Mouse (Mus musculus): Measurements from ENCODE around the gene Fam98a. TPM values are rescaled to one million over a fixed set of nuclear protein-coding genes. Genes with fewer than 3 reads are reported as not detected.

Fam98a gene
- polyA plus RNA-seq, 1 experiment from 2014 or later, result 7.9 TPM

GRCm38 (mm10) chr17:75535612-75536011 lies 16.1 kb downstream of the Fam98a start:
- no peak for TF ChIP-seq CTCF (IDR thresholded peaks at IDR 0.05; ENCODE audit: low read depth)
- Histone ChIP-seq H3K4me2 (no peak overlapping the region), H3K36me3 (ENCODE audit: insufficient read depth) (peaks cover 32% of the 10 kb centered on the region), H3K27ac (ENCODE audit: low read depth) (no peak overlapping the region), H3K9me3 (ENCODE audit: low read depth, low read length) (no peaks in the 10 kb centered on the region), H3K9ac (no peak overlapping the region), H3K4me3 (ENCODE audit: low read depth, low read length) (no peak overlapping the region), H3K27me3 (ENCODE audit: insufficient read depth, low read length) (no peaks in the 10 kb centered on the region), H3K4me1 (ENCODE audit: insufficient read depth) (no peaks in the 10 kb centered on the region)
- DNase-seq (no peak), ATAC-seq (ENCODE audit: insufficient read depth) (no peak)
- WGBS, result 88% methylated on average over 4 of the region's 4 CpGs

- WGBS, result 62% methylated on average over 12 of the region's 12 CpGs
- DNase-seq, result no peak
- no peak for ATAC-seq (ENCODE audit: insufficient read depth)
Measured at GRCm38 (mm10) chr17:75534314-75535020, 17.3 kb downstream of the Fam98a start.

GRCm38 (mm10) chr17:75532469-75532986 lies 19.2 kb downstream of the Fam98a start:
- DNase-seq (no peak), ATAC-seq (ENCODE audit: insufficient read depth) (peak; percentile 47; the same call in 1 of the 2 replicates)
- 66% methylated on average over 6 of the region's 6 CpGs for WGBS
- H3K4me2 ChIP-seq, result no peak overlapping the region
- no peak overlapping the region for H3K27ac ChIP-seq (ENCODE audit: low read depth)
- no peaks in the 10 kb centered on the region for H3K4me1 ChIP-seq (ENCODE audit: insufficient read depth)
- TF ChIP-seq CTCF (IDR thresholded peaks at IDR 0.05; ENCODE audit: low read depth), result no peak
- H3K36me3 ChIP-seq (ENCODE audit: insufficient read depth), result peaks cover 9% of the 10 kb centered on the region
- no peak overlapping the region for H3K4me3 ChIP-seq (ENCODE audit: low read depth, low read length)
- no peaks in the 10 kb centered on the region for H3K9me3 ChIP-seq (ENCODE audit: low read depth, low read length)
- H3K27me3 ChIP-seq (ENCODE audit: insufficient read depth, low read length), result no peaks in the 10 kb centered on the region
- H3K9ac ChIP-seq, result no peak overlapping the region

More at GRCm38 (mm10) chr17:75534314-75535020, 17.3 kb downstream of the Fam98a start:
- Histone ChIP-seq H3K27me3 (ENCODE audit: insufficient read depth, low read length) (no peaks in the 10 kb centered on the region), H3K4me2 (no peak overlapping the region), H3K9ac (no peak overlapping the region), H3K36me3 (ENCODE audit: insufficient read depth) (peaks cover 26% of the 10 kb centered on the region), H3K4me1 (ENCODE audit: insufficient read depth) (no peaks in the 10 kb centered on the region), H3K9me3 (ENCODE audit: low read depth, low read length) (no peaks in the 10 kb centered on the region), H3K27ac (ENCODE audit: low read depth) (no peak overlapping the region), H3K4me3 (ENCODE audit: low read depth, low read length) (no peak overlapping the region)
- TF ChIP-seq CTCF (IDR thresholded peaks at IDR 0.05; ENCODE audit: low read depth), result no peak

- no peak overlapping the region for H3K9ac ChIP-seq
- no peaks in the 10 kb centered on the region for H3K27me3 ChIP-seq (ENCODE audit: insufficient read depth, low read length)
- H3K4me2 ChIP-seq, result no peak overlapping the region
- H3K36me3 ChIP-seq (ENCODE audit: insufficient read depth), result no peaks in the 10 kb centered on the region
- ATAC-seq (ENCODE audit: insufficient read depth), result no peak
- no peak overlapping the region for H3K4me3 ChIP-seq (ENCODE audit: low read depth, low read length)
- no peak for DNase-seq
- 92% methylated on average over 14 of the region's 14 CpGs for WGBS
- TF ChIP-seq CTCF (IDR thresholded peaks at IDR 0.05; ENCODE audit: low read depth), result 0 out of 2 replicates have a peak, but pooled peaks have one; percentile 18
- no peaks in the 10 kb centered on the region for H3K9me3 ChIP-seq (ENCODE audit: low read depth, low read length)
- no peaks in the 10 kb centered on the region for H3K4me1 ChIP-seq (ENCODE audit: insufficient read depth)
- H3K27ac ChIP-seq (ENCODE audit: low read depth), result no peak overlapping the region
Measured at GRCm38 (mm10) chr17:75529222-75529935, 22.4 kb downstream of the Fam98a start.

GRCm38 (mm10) chr17:75526411-75526810 lies 25.3 kb downstream of the Fam98a start:
- Histone ChIP-seq H3K36me3 (ENCODE audit: insufficient read depth) (no peaks in the 10 kb centered on the region), H3K9me3 (ENCODE audit: low read depth, low read length) (no peaks in the 10 kb centered on the region), H3K4me3 (ENCODE audit: low read depth, low read length) (no peak overlapping the region), H3K27me3 (ENCODE audit: insufficient read depth, low read length) (no peaks in the 10 kb centered on the region), H3K4me1 (ENCODE audit: insufficient read depth) (no peaks in the 10 kb centered on the region), H3K9ac (no peak overlapping the region), H3K27ac (ENCODE audit: low read depth) (no peak overlapping the region), H3K4me2 (no peak overlapping the region)
- no peak for TF ChIP-seq CTCF (IDR thresholded peaks at IDR 0.05; ENCODE audit: low read depth)
- ATAC-seq (ENCODE audit: insufficient read depth) (no peak), DNase-seq (no peak)
- 81% methylated on average over 1 of the region's 1 CpGs for WGBS

GRCm38 (mm10) chr17:75523812-75524211 lies 27.9 kb downstream of the Fam98a start:
- ATAC-seq (ENCODE audit: insufficient read depth), result no peak
- no peak overlapping the region for H3K4me2 ChIP-seq
- no peak for DNase-seq
- H3K4me1 ChIP-seq (ENCODE audit: insufficient read depth), result no peaks in the 10 kb centered on the region
- H3K27ac ChIP-seq (ENCODE audit: low read depth), result no peak overlapping the region
- no peak overlapping the region for H3K4me3 ChIP-seq (ENCODE audit: low read depth, low read length)
- no peaks in the 10 kb centered on the region for H3K27me3 ChIP-seq (ENCODE audit: insufficient read depth, low read length)
- 65% methylated on average over 3 of the region's 3 CpGs for WGBS
- no peaks in the 10 kb centered on the region for H3K36me3 ChIP-seq (ENCODE audit: insufficient read depth)
- H3K9me3 ChIP-seq (ENCODE audit: low read depth, low read length), result no peaks in the 10 kb centered on the region
- no peak overlapping the region for H3K9ac ChIP-seq
- TF ChIP-seq CTCF (IDR thresholded peaks at IDR 0.05; ENCODE audit: low read depth), result no peak
